Mouse (Mus musculus) lung, adult 2 months (tissue): Measurements from ENCODE around the gene Gm20388.

Source experiments
- CTCF ChIP-seq: fragments of 200-500 bp; IDR thresholded peaks from 2 replicates; pipeline ENCODE4 v1.5.1; 2011; ENCODE audit warnings: mild to moderate bottlenecking, low read length, control low read depth; ENCODE audit not compliant: insufficient read depth
- POLR2A ChIP-seq: fragments of 200-500 bp; IDR thresholded peaks from 2 replicates; pipeline ENCODE4 v1.6.1; 2011; ENCODE audit warnings: low read depth, mild to moderate bottlenecking, control low read depth, low read length, borderline replicate concordance; ENCODE audit errors: extremely low read depth

DNA sequence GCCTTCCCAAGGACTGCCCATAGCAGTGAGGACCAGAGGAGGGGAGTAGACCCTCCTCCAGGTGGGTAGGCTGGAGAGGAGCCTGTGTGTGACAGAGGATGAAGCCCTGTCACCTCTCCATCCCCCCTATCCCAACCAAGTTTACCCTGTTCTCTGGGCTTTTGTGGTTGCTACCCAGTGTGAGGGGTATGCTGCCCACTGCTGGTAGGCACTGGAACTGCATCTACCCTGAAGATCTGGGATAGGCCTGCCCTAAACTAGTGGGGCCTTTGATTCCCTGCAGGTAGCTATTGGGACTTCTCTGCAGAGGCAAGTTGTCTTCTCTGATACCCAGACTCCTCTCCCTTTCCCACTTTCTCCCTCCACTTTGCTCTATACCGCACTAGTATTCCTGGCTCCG lies 2348.7 kb downstream of the Gm20388 start:
- TF ChIP-seq CTCF, result peak; percentile 99
- no peak for TF ChIP-seq POLR2A
